7 mouse cellular contexts compared by ENCODE assay signal in genomic region chr15:11996883-11997282, GRCm38 (mm10). TPM values are rescaled to one million over a fixed set of nuclear protein-coding genes. Genes with fewer than 3 reads are reported as not detected.
DNase-seq lines count a peak whose midpoint lies in the region; ATAC-seq and TF ChIP-seq lines count a peak whose summit lies in the region.

Sub1 (minus strand) TSS chr15:11996983.

- H3K36me3 ChIP-seq in CH12.LX (replicated peaks in 1 of 2; ENCODE audit: control insufficient read depth in 1 of 2, insufficient read depth in 1 of 2, low read length in 1 of 2) (peaks cover 10 to 20% of the 10 kb centered on the region in 2 experiments), G1E (replicated peaks) (peaks cover 19% of the 10 kb centered on the region)
- H3K36me3 ChIP-seq in forebrain, embryonic 14.5 days (ENCODE audit: control insufficient read depth, insufficient read depth, low read length) = peaks cover 12% of the 10 kb centered on the region
- H3K36me3 ChIP-seq in hindbrain, embryonic 12.5 days = 0 out of 2 replicates have a peak, but pooled peaks cover 14% of the 10 kb centered on the region
- peaks cover 18% of the 10 kb centered on the region for H3K36me3 ChIP-seq in liver, embryonic 15.5 days (replicated peaks)

- dilution Hi-C loops in CH12.LX (cut with MboI; ENCODE audit: extremely low pct_ligation_motif_present, extremely low pct_unique_long_range_greater_than_20kb, low sequenced_read_pairs) = no loop called here

- H3K4me2 ChIP-seq in CH12.LX (ENCODE audit: insufficient read depth, low read depth, poor library complexity, severe bottlenecking) = peak within 1 kb of the TSS; percentile 27; the same call in 1 of the 2 replicates
- H3K4me2 ChIP-seq in forebrain, embryonic 14.5 days (ENCODE audit: low read length) = peak within 1 kb of the TSS; percentile 70
- peak within 1 kb of the TSS; percentile 35 for H3K4me2 ChIP-seq in hindbrain, embryonic 12.5 days (replicated peaks)
- peak within 1 kb of the TSS; percentile 93 for H3K4me2 ChIP-seq in liver, embryonic 15.5 days

- H3K9ac ChIP-seq in CH12.LX (ENCODE audit: insufficient read depth, low read depth) = peak within 1 kb of the TSS; percentile 97
- H3K9ac ChIP-seq in forebrain, embryonic 14.5 days (ENCODE audit: low read length) = peak within 1 kb of the TSS; percentile 90
- H3K9ac ChIP-seq in hindbrain, embryonic 12.5 days = peak within 1 kb of the TSS; percentile 97
- peak within 1 kb of the TSS; percentile 97 for H3K9ac ChIP-seq in liver, embryonic 15.5 days

- WGBS in forebrain, embryonic 14.5 days = 91% methylated on average over 7 of the region's 7 CpGs
- WGBS in hindbrain, embryonic 12.5 days = 92% methylated on average over 7 of the region's 7 CpGs
- 79% methylated on average over 7 of the region's 7 CpGs for WGBS in liver, embryonic 15.5 days (ENCODE audit: insufficient replicate concordance)

- in situ Hi-C loops in CH12.LX (cut with MboI; ENCODE audit: low pct_ligation_motif_present, low pct_unique_long_range_greater_than_20kb, low sequenced_read_pairs) = no loop called here

- TF ChIP-seq POLR2A in CH12.LX (IDR thresholded peaks at IDR 0.05; ENCODE audit: low read depth, low read length) = no peak

- H3K27me3 ChIP-seq in CH12.LX (replicated peaks) (no peaks in the 10 kb centered on the region), G1E (ENCODE audit: insufficient read depth, low read length) (peaks cover 9% of the 10 kb centered on the region)
- H3K27me3 ChIP-seq in forebrain, embryonic 14.5 days (replicated peaks; ENCODE audit: control insufficient read depth, insufficient read depth, low read length) = no peaks in the 10 kb centered on the region
- no peaks in the 10 kb centered on the region for H3K27me3 ChIP-seq in hindbrain, embryonic 12.5 days
- no peaks in the 10 kb centered on the region for H3K27me3 ChIP-seq in liver, embryonic 15.5 days

- peak within 1 kb of the TSS; percentile 76 to 95 (median 89) for H3K4me3 ChIP-seq in CH12.LX (replicated peaks in 1 of 3; ENCODE audit: low read depth in 2 of 3, low read length in 2 of 3, poor library complexity in 1 of 3)
- H3K4me3 ChIP-seq in G1E (ENCODE audit: low read depth, low read length) = peak within 1 kb of the TSS; percentile 97
- peak within 1 kb of the TSS; percentile 91 for H3K4me3 ChIP-seq in forebrain, embryonic 14.5 days (ENCODE audit: low read depth, low read length)
- H3K4me3 ChIP-seq in hindbrain, embryonic 12.5 days = peak within 1 kb of the TSS; percentile 98
- H3K4me3 ChIP-seq in liver, embryonic 15.5 days (replicated peaks) = peak within 1 kb of the TSS; percentile 96

- TF ChIP-seq CTCF in CH12.LX (conservative IDR thresholded peaks at IDR 0.05 in 1 of 2, IDR thresholded peaks at IDR 0.05 in 1 of 2; ENCODE audit: low read depth in 2 of 2, low read length in 2 of 2) = no peak
- no peak for TF ChIP-seq CTCF in G1E (IDR thresholded peaks at IDR 0.05; ENCODE audit: low read depth, low read length)

- H3K79me2 ChIP-seq in CH12.LX (replicated peaks; ENCODE audit: control insufficient read depth, extremely low read depth, insufficient read depth, poor library complexity, severe bottlenecking) = peaks cover 39% of the 10 kb centered on the region

- TF ChIP-seq EP300 in CH12.LX (IDR thresholded peaks at IDR 0.05; ENCODE audit: low read length) = no peak

- TF ChIP-seq RAD21 in CH12.LX (IDR thresholded peaks at IDR 0.05; ENCODE audit: low read depth, low read length) = no peak

- no peak for ATAC-seq in G1E (ENCODE audit: extremely low read depth, insufficient number of reproducible peaks, low FRiP score, poor library complexity, severe bottlenecking)
- ATAC-seq in forebrain, embryonic 14.5 days = no peak
- no peak for ATAC-seq in hindbrain, embryonic 12.5 days (ENCODE audit: low FRiP score)
- ATAC-seq in liver, embryonic 15.5 days (ENCODE audit: insufficient read depth) = no peak

- no peak within 1 kb of the TSS; the same call in 1 of the 2 replicates for H3K27ac ChIP-seq in CH12.LX (ENCODE audit: insufficient read depth, low read depth)
- peak within 1 kb of the TSS; percentile 79 for H3K27ac ChIP-seq in forebrain, embryonic 14.5 days (ENCODE audit: low read depth, low read length)
- H3K27ac ChIP-seq in hindbrain, embryonic 12.5 days = peak within 1 kb of the TSS; percentile 87; the same call in 1 of the 2 replicates
- peak within 1 kb of the TSS; percentile 83 for H3K27ac ChIP-seq in liver, embryonic 15.5 days (replicated peaks)

- H3K4me1 ChIP-seq in CH12.LX (ENCODE audit: control insufficient read depth in 1 of 2, insufficient read depth in 2 of 2) (peaks cover 0 to 22% of the 10 kb centered on the region in 2 experiments; a peak in 2 of 4 replicates), G1E (ENCODE audit: insufficient read depth, low read depth, low read length) (peaks cover 27% of the 10 kb centered on the region)
- peaks cover 14% of the 10 kb centered on the region for H3K4me1 ChIP-seq in forebrain, embryonic 14.5 days (ENCODE audit: control insufficient read depth, insufficient read depth, low read length)
- H3K4me1 ChIP-seq in hindbrain, embryonic 12.5 days = peaks cover 24% of the 10 kb centered on the region
- H3K4me1 ChIP-seq in liver, embryonic 15.5 days (replicated peaks) = peaks cover 27% of the 10 kb centered on the region

- no peak for DNase-seq in CH12.LX (ENCODE audit: extremely low read depth)
- no peak for DNase-seq in G1E (ENCODE audit: low spot score)
- no peak for DNase-seq in forebrain, embryonic 14.5 days (ENCODE audit: low spot score)
- DNase-seq in embryo, embryonic 10 days (ENCODE audit: low spot score) = no peak
- no peak for DNase-seq in thymus, postnatal 14 days

- H3K9me3 ChIP-seq in CH12.LX (replicated peaks; ENCODE audit: low read length) (no peaks in the 10 kb centered on the region), G1E (replicated peaks) (no peaks in the 10 kb centered on the region)
- no peaks in the 10 kb centered on the region for H3K9me3 ChIP-seq in forebrain, embryonic 14.5 days (replicated peaks; ENCODE audit: control insufficient read depth, low read length)
- H3K9me3 ChIP-seq in hindbrain, embryonic 12.5 days (replicated peaks) = no peaks in the 10 kb centered on the region
- no peaks in the 10 kb centered on the region for H3K9me3 ChIP-seq in liver, embryonic 15.5 days (replicated peaks)

TF ChIP-seq in CH12.LX, 34 proteins besides CTCF, POLR2A, EP300 and RAD21:
- TF ChIP-seq JUN (IDR thresholded peaks at IDR 0.05; ENCODE audit: insufficient read depth, low read depth, low read length) (no peak), HCFC1 (IDR thresholded peaks at IDR 0.05; ENCODE audit: low read depth, low read length) (no peak), SMC3 (IDR thresholded peaks at IDR 0.05; ENCODE audit: low read depth, low read length) (no peak), ZNF384 (IDR thresholded peaks at IDR 0.05; ENCODE audit: low read depth, low read length) (no peak), JUND (conservative IDR thresholded peaks at IDR 0.05; ENCODE audit: low read depth, low read length) (no peak), NELFE (IDR thresholded peaks at IDR 0.05; ENCODE audit: low read depth, low read length) (no peak), CHD2 (IDR thresholded peaks at IDR 0.05; ENCODE audit: low read length) (no peak), ETS1 (conservative IDR thresholded peaks at IDR 0.05; ENCODE audit: low read depth, low read length) (no peak), MAFK (IDR thresholded peaks at IDR 0.05; ENCODE audit: insufficient replicate concordance, low read length) (no peak), USF2 (conservative IDR thresholded peaks at IDR 0.05; ENCODE audit: low read depth, low read length) (no peak), SIN3A (IDR thresholded peaks at IDR 0.05; ENCODE audit: low read length) (no peak), TCF12 (IDR thresholded peaks at IDR 0.05; ENCODE audit: low read depth, low read length) (no peak), USF1 (IDR thresholded peaks at IDR 0.05; ENCODE audit: low read depth, low read length) (no peak), MAX (IDR thresholded peaks at IDR 0.05; ENCODE audit: low read length) (no peak), TBP (conservative IDR thresholded peaks at IDR 0.05; ENCODE audit: low read depth, low read length) (no peak)

RNA-seq across cellular contexts. Expression of gene Sub1, which starts in this region (rescaled TPM):
- total RNA-seq in CH12.LX (2012; rRNA removed) = 553 and 781 TPM in 2 replicates
- total RNA-seq in CH12.LX (2014; rRNA removed) = 2,677 and 3,148 TPM in 2 replicates
- polyA plus RNA-seq in CH12.LX (2012; ENCODE audit: insufficient read length, low read depth) = 1,927 and 2,021 TPM in 2 replicates
- 308 and 383 TPM in 2 replicates for total RNA-seq in G1E (2014; fragmentation: Nextera tagmentation)
- 661 and 945 TPM in 2 replicates for total RNA-seq in G1E (2017)
- polyA plus RNA-seq in G1E (2012) = 26.1 and 28.4 TPM in 2 replicates
- 534 and 557 TPM in 2 replicates for polyA plus RNA-seq in forebrain, embryonic 14.5 days (2014; fragmentation: Nextera tagmentation; extraction: Ambion mirVana)
- polyA plus RNA-seq in hindbrain, embryonic 12.5 days (2016; fragmentation: Nextera tagmentation; extraction: Ambion mirVana) = 659 and 677 TPM in 2 replicates
- polyA plus RNA-seq in liver, embryonic 15.5 days (2015; fragmentation: Nextera tagmentation; extraction: Ambion mirVana) = 193 and 243 TPM in 2 replicates

Comparison
In these comparisons a context has a peak if more than half of its experiments do, and no peak if none do; other contexts are left out.
1. H3K4me2 ChIP-seq: peak in every context shown above with its lines; median percentile 93 in liver, embryonic 15.5 days; 70 in forebrain, embryonic 14.5 days; 35 in hindbrain, embryonic 12.5 days; 27 in CH12.LX.